Mouse (Mus musculus) lung, postnatal 10 days (tissue): ENCODE results near the gene Vmn1r183.
"Not testable (repeated sequence)": the region's sequence is repeated elsewhere in the genome, so short reads cannot be mapped to it uniquely, and the experiment has no call there.

ENCODE experiments used
- DNase-seq: peaks from one replicate; pipeline ENCODE4 v3.0.0; 2021

Gene Vmn1r183

DNA sequence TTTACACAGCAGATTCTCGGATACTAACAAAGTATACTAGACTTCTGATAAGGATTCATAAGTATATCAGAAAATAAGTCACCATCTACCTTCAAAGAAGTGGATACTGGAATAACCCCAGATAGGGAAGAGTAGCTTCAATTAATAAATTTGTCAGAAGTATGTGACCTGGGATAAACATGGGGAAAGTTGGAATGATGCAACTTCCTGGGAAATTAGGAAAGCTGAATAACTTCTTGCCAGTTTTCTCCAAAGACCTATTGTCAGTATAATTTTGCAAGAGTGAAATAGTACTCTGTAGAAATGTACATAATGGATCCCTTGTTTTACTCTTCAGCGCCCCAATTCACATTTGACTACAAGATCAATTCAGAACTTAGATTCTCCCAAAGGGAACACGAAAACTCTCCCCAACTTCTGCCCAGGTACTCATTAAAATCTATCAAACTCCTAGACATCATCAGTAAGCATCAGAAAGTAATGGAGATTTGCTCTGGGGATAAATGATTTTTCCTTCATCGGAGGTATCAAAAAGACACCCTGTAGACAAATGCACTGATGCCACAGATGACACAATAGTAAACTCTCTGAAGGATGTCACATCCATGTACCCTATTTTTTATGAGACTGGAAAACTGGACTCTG, at the start of gene Vmn1r183:
Vmn1r183 (plus strand) TSS at position 595 of the 645 bp plus-strand sequence.
- no peak for DNase-seq

DNA sequence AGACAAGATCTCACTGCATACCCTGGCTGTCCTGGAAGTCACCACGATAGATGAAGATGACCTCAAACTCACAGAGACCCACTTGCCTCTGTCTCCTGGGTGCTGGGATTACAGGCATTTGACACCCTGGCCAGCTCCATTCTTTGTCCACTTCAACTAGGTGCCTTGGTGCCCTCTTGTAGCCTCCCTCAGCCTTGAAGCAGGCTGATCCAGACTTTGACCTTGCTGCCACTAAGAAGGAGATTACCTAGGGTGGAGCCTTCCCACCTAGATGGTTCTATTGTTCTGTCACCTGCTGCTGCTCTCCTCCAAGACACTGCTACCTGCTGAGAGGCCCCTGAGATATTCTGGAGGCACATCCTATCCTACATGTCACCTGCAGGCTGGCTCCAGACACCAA, 21.4 kb downstream of the Vmn1r183 start:
- not testable (repeated sequence) for DNase-seq

- peak; percentile 98 for DNase-seq
These were observed 28.8 kb downstream of the Vmn1r183 start, which contains the start of gene Zfp180 for GRCm38 (mm10) chr7:24081634-24082431. Gene Zfp180, plus strand, starts transcription at chr7:24081924.

DNA sequence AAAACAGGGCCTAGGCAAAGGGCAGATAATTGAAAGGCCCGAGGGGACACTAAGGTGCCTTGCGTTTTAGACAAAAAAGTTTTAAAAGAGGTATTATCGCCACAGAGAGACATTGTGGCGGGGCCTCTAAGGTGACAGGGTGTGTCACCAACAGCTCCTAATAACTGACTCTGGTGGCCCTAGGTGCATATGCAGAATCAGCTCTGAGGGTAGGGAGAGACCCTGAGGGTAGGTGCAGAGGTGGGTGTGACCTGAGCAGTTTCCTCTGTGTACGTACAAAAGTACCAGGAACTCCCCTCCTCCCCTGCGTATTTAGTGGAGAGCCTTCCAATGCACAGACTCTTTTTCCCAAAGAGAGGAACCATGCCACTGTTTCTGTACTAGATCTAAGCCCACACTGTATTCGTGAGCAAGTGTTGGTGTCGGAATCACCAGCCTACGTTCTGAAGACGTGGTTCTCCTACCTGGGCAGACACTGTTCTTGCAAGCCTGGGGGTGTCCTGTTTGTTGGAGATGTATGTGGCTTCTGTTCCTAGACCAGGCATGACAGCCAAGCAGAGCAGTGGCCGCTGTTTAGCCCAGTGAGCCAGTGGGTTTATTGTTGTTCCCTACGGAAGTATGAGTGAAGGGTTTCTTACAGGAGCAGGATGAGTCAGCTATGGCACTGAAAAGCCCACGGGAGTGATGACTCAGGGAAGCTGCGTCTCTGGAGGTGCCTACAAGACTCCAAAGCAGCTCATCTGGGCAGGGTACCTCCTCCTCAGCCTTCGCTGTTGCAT, 29.6 kb downstream of the Vmn1r183 start:
- DNase-seq: no peak

- no peak for DNase-seq
These were observed 33.8 kb downstream of the Vmn1r183 start for GRCm38 (mm10) chr7:24086871-24087270.

DNA sequence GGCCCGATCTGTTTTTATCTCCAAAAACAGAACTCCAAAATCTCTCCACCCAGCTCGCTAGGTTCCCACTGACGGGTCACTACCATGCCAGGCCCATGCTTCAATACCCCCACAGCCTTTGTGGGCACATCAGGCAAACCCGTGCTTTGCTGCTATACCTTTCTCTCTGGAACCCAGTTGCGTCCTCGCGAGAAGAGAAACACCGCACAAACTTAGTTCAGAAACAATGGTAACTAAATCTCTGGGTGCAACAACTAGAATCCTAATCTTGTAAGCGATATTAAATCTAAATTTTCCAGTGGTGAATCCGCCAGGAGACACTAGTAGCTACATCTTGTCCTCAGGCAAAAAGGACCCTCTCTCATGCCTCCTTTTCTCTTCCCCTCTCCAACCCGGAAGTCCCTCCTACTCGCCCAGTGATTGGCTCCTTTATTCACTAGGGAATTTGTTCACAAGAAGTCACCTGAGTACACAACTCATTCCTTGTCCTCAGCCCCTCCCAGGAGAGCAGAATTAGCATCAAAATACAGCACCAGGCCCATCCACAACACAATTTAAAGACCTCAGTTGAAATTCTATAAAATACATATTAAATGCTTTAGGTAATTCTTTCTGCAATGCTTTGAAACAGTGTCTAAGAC, 34.6 kb downstream of the Vmn1r183 start:
- no peak for DNase-seq

- no peak for DNase-seq
These were observed 51.3 kb downstream of the Vmn1r183 start for GRCm38 (mm10) chr7:24104403-24104802.

DNA sequence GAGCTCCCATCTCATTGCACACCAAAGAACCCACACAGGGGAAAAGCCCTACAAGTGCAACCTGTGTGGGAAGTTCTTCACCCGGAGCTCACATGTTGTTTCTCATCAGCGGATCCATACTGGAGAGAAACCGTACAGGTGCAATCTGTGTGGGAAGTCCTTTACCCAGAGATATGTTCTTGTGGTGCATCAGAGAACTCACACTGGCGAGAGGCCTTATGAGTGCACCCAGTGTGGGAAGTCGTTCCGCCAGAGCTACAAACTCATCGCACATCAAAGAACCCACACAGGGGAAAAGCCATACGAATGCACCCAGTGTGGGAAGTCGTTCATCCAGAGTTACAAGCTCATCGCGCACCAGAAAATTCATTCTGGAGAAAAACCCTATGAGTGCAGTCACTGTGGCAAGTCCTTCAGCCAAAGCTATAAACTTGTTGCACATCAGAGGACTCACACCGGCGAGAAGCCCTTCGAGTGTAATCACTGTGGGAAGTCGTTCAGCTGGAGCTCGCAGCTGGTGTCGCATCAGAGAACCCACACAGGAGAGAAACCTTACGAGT, 52.2 kb downstream of the Vmn1r183 start:
- no peak for DNase-seq

- DNase-seq: no peak
These were observed 57.8 kb downstream of the Vmn1r183 start for GRCm38 (mm10) chr7:24110839-24111238.

DNA sequence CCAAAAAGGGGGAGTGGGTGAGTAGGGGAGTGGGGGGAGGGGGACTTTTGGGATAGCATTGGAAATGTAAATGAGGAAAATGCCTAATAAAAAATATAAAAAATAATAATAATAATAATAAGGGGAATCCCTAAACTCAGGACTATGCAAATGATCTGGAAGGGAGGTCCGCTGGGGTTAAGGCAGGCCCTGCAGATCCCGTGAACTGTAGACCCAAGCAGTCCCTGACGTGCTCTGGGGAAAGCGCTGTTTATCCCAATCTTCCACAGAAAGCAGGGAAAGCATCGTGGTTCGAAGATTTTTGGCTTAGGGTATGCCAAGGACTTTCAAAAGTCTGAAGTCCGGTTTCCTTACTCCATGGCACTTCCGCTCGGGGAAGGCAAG, 58.7 kb downstream of the Vmn1r183 start:
- DNase-seq: no peak

DNA sequence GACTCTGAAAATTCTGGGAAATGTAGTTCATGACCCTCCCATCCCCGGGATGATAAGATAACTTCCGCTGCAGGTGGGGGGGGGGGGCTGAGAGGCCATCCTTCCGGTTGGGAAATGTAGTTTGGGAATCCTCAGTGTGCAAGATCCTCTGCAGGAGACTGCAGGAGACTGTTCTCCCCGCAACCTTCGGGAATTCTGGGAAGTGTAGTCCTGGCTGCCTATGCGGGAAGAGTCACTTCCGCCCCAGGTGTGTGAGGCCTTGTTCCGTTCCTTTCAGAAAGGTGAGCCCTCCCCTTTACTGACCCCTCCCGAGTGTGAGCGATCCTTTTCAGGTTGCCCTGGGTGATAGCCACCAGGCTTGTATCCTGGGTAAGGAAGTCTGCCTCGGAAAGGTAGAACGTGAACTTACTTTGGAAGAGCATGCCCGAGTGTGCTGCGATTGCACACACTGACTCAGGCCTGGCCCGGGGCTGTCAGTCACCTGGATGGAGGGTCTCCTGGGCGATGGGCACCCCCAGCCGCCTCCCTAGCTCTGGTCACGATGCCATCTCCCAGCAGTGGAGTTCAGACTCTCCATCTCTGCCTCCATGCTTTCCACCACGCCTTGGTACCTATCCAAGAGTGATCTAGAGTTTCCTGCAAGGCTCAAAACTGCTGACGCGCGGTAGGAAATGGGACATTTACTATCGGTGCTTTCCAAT, 59.3 kb downstream of the Vmn1r183 start, which contains the start of gene Zfp112:
Zfp112 (plus strand) TSS at position 159 of the 701 bp plus-strand sequence.
- peak; percentile 88 for DNase-seq

GRCm38 (mm10) chr7:24113001-24113400, 59.9 kb downstream of the Vmn1r183 start:
- DNase-seq: peak; percentile 80
